Mouse (Mus musculus) heart, postnatal 0 days (tissue): ENCODE data around the gene Arid2. TPM values are rescaled to one million over a fixed set of nuclear protein-coding genes. Genes with fewer than 3 reads are reported as not detected.

Experiments used
- ATAC-seq: fragments of 200-750 bp; cut with Nextera tagmentation; 2 replicates; pipeline ENCODE4 v1.8.0; 2017; ENCODE audit warnings: low read depth, moderate number of reproducible peaks, moderate library complexity; ENCODE audit not compliant: insufficient read depth
- DNase-seq: peaks from one replicate; pipeline ENCODE4 v3.0.0-alpha.2; 2016; ENCODE audit warnings: low spot score
- H3K27ac ChIP-seq: fragments of 300-500 bp; sonication (generic); 2 replicates; pipeline ENCODE4 v1.5.1; 2014; ENCODE audit warnings: low read depth, mild to moderate bottlenecking
- H3K27me3 ChIP-seq: fragments of 300-500 bp; sonication (generic); 2 replicates; pipeline ENCODE4 v1.6.1; 2014; ENCODE audit warnings: low read length, mixed read lengths; ENCODE audit not compliant: control insufficient read depth, insufficient read depth
- H3K36me3 ChIP-seq: fragments of 300-500 bp; sonication (generic); replicated peaks from 2 replicates; pipeline ENCODE4 v1.6.1; 2014; ENCODE audit warnings: low read length, mixed read lengths; ENCODE audit not compliant: control insufficient read depth, insufficient read depth
- H3K4me1 ChIP-seq: fragments of 300-500 bp; sonication (generic); 2 replicates; pipeline ENCODE4 v1.6.1; 2014; ENCODE audit warnings: antibody characterized with exemption; ENCODE audit not compliant: control insufficient read depth, insufficient read depth
- H3K4me2 ChIP-seq: fragments of 300-500 bp; sonication (generic); 2 replicates; pipeline ENCODE4 v1.6.1; 2014; ENCODE audit warnings: low read depth, mild to moderate bottlenecking, low read length, moderate library complexity
- H3K4me3 ChIP-seq: fragments of 300-500 bp; sonication (generic); 2 replicates; pipeline ENCODE4 v1.5.1; 2014; ENCODE audit warnings: low read depth, low read length
- H3K9ac ChIP-seq: fragments of 300-500 bp; sonication (generic); replicated peaks from 2 replicates; pipeline ENCODE4 v1.6.1; 2014; ENCODE audit warnings: low read depth, low read length, mixed read lengths
- H3K9me3 ChIP-seq: fragments of 300-500 bp; sonication (generic); replicated peaks from 2 replicates; pipeline ENCODE4 v1.6.1; 2016; ENCODE audit warnings: low read length; ENCODE audit not compliant: control insufficient read depth
- CTCF ChIP-seq: IDR thresholded peaks from 2 replicates; pipeline ENCODE4 v1.5.1; 2016; ENCODE audit warnings: antibody characterized with exemption, control low read depth, low read depth
- EP300 ChIP-seq: IDR thresholded peaks from 2 replicates; pipeline ENCODE4 v1.6.1; 2016; ENCODE audit warnings: antibody characterized with exemption, low read depth
- WGBS: fragments of 180-500 bp; shearing (Covaris S2); extraction: QIAGEN DNeasy Blood & Tissue Kit; methylation state at CpG from one replicate; pipeline ENCODE4 v1.1.7; 2014; 5-methylcytosine and 5-hydroxymethylcytosine counted together
- microRNA-seq: library from miRNA; unstranded; fragments of <30 nt; microRNA quantifications from one replicate; pipeline ENCODE4, GENCODE M21; 2016
- polyA plus RNA-seq: library from polyadenylated mRNA; unstranded; fragments of >200 nt; fragmentation: Nextera tagmentation; extraction: Ambion mirVana; gene quantifications from 2 replicates; pipeline ENCODE4 v1.2.1, GENCODE M21; 2015
- total RNA-seq: library from RNA; depleted of rRNA; stranded (reverse); fragments of >200 nt; gene quantifications from 2 replicates; pipeline ENCODE4 v1.2.3, GENCODE M21; 2014; ENCODE audit warnings: low replicate concordance; rRNA removed

The Arid2 gene
- total and polyA plus RNA-seq, 2 experiments from 2014 or later = 8.2 to 28.4 TPM

DNA sequence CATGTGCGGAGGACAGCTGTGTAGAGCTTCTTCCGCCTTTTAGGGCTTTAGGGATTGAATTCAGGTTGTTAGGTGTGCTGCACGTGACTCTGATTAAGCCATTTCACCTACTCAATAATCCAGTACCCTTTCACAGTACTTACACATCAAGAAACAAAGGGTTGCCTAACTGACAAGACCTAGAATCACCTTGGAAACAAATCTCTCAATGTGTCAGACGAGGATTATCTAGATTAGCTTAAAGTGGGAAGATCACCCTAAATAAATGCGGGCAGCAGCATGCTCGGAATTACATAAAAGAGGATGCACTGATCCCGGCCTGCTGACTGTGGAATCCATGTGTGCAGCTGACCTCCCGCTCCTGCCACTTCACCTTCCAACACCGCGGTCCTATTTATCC is 159.5 kb downstream of the Arid2 start:
- Histone ChIP-seq H3K4me2 (no peak overlapping the region), H3K4me1 (no peaks in the 10 kb centered on the region), H3K9ac (no peak overlapping the region), H3K4me3 (no peak overlapping the region), H3K36me3 (peaks cover 42% of the 10 kb centered on the region), H3K27me3 (no peaks in the 10 kb centered on the region), H3K27ac (no peak overlapping the region), H3K9me3 (no peaks in the 10 kb centered on the region)
- DNase-seq (no peak), ATAC-seq (no peak)
- no peak for TF ChIP-seq EP300
- TF ChIP-seq CTCF = no peak
- 86% methylated on average over 10 of the region's 10 CpGs for WGBS

DNA sequence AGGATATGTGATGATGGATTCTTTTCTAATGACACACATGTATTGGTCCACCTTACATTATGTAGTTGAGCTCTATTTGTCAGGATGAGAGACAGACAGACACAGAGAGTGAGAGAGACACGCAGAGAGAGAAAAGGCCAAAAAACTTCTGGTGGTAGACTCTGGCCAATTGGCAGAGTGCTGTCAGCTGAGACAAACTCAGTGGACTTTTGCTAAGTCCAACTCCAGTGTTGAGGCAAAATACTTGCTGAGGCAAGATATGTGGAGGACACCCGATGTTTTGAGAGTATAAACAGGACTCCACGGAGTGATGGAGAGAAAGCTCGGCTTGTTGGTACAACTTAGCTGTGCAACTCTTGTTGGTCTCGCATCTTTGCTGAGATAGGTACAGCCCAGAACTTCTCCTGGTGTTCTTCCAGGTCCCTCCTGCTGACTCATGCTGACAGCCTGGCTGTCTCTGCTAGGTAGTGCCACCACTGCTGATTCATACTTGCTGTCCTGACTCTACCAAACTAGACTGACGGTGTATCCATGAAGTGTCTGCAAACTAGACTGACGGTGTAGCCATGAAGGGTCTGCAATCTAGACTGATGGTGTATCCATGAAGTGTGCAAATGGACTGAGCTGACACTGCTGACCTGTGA is 161.5 kb downstream of the Arid2 start:
- Histone ChIP-seq H3K36me3 (peaks cover 36% of the 10 kb centered on the region), H3K4me3 (no peak overlapping the region), H3K9me3 (no peaks in the 10 kb centered on the region), H3K27me3 (no peaks in the 10 kb centered on the region), H3K4me2 (no peak overlapping the region), H3K4me1 (no peaks in the 10 kb centered on the region), H3K9ac (no peak overlapping the region), H3K27ac (no peak overlapping the region)
- no peak for TF ChIP-seq CTCF
- 77% methylated on average over 7 of the region's 7 CpGs for WGBS
- DNase-seq (no peak), ATAC-seq (no peak)

- Histone ChIP-seq H3K4me1 (peaks cover 15% of the 10 kb centered on the region), H3K4me3 (no peak overlapping the region), H3K4me2 (no peak overlapping the region), H3K9ac (no peak overlapping the region), H3K27me3 (no peaks in the 10 kb centered on the region), H3K36me3 (peaks cover 19% of the 10 kb centered on the region; the same call in 1 of the 2 replicates), H3K27ac (no peak overlapping the region), H3K9me3 (no peaks in the 10 kb centered on the region)
- ATAC-seq (no peak), DNase-seq (no peak)
- no peak for TF ChIP-seq CTCF
- no peak for TF ChIP-seq EP300
- WGBS = 86% methylated on average over 1 of the region's 1 CpGs
These were observed 166.0 kb downstream of the Arid2 start for GRCm38 (mm10) chr15:96453346-96453745.

Small RNAs within 50 kb of the gene (microRNA-seq; reads per million reads assigned to microRNA genes)
- not detected for gene Gm25397

Other genes with a start within 250 kb of the Arid2 start
- 23.7 and 24.2 TPM in 2 replicates for gene Scaf11, start 173.3 kb downstream of the Arid2 start, total RNA-seq
- 36.8 and 40.8 TPM in 2 replicates for gene Scaf11, start 173.3 kb downstream of the Arid2 start, polyA plus RNA-seq